Mouse (Mus musculus): Measurements from ENCODE around the gene Bid. TPM values are rescaled to one million over a fixed set of nuclear protein-coding genes. Genes with fewer than 3 reads are reported as not detected.
"Not testable (repeated sequence)": the region's sequence is repeated elsewhere in the genome, so short reads cannot be mapped to it uniquely, and the experiment has no call there.

Gene Bid
- polyA plus RNA-seq, 1 experiment = 10.7 TPM

DNA sequence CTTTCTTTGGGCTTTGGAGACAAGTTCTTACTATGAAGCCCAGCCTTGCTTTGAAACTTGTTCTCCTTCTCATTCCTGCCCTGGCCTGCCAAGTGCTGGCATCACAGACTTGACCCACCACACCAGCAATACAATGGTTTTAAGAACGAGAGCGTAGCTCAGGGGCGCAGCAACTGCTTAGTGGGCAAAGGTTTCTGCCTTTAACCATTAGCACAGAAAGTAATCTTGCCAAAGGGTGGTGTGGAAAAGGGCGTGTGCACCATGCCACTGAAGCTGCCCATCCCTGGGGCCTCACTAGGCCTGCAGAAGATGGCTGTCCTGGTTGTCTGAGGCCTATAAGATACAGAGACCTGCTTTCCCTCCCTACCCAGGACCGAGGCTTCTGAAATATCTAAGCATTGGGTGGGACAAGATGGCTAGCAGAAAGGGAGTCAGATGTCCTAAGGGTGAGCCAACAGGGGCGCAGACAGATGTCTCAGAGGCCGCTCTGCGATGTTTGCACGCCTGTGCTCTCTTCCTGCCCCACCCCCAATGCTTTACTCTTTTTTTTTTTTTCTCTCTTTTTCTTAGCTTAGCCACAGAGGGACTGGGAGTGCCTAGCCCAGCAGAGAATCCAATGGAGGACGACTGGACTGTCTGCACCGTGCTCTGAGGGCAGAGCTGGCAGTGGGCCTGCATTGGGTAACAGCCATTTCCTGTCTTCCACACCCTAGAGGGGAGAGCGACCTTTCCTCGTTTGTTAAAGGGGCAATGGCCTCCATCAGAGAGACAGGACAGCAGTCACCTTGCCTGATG, 5.2 kb downstream of the Bid start:
- Histone ChIP-seq H3K36me3 (ENCODE audit: control insufficient read depth, insufficient read depth, low read length) (no peaks in the 10 kb centered on the region; the same call in 1 of the 2 replicates), H3K27me3 (ENCODE audit: control insufficient read depth, insufficient read depth, low read length) (no peaks in the 10 kb centered on the region), H3K27ac (ENCODE audit: insufficient read depth, low read depth, low read length) (peak overlapping the region; percentile 28), H3K4me3 (ENCODE audit: low read depth, low read length) (no peak overlapping the region), H3K4me1 (ENCODE audit: control insufficient read depth, insufficient read depth, insufficient read length, low read length) (peaks cover 40% of the 10 kb centered on the region)
- WGBS = 38% methylated on average over 13 of the region's 13 CpGs
- TF ChIP-seq CTCF (IDR thresholded peaks at IDR 0.05; ENCODE audit: extremely low read depth, insufficient read length, insufficient replicate concordance, low read depth, low read length) (no peak), POLR2A (IDR thresholded peaks at IDR 0.05; ENCODE audit: low read depth, low read length) (no peak)

DNA sequence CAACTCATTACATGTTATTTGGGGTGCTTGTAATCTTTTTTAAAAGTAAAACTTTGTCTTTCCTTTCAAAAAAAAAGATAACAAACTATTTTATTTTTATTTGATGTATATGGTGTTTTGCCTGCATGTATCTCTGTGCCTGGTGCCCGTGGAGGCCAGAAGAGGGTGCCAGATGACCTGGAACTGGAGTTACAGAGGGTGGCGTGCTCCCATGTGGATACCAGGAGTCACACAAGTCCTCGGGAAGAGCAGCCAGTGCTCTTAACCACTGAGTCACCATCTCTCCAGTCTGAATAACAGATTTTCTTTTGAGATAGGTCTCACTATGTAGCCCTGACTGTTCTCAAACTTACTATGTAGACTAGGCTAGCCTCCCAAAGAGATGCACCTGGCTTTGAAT, 7.2 kb downstream of the Bid start:
- WGBS = 90% methylated on average over 3 of the region's 3 CpGs
- TF ChIP-seq CTCF (IDR thresholded peaks at IDR 0.05; ENCODE audit: extremely low read depth, insufficient read length, insufficient replicate concordance, low read depth, low read length) = no peak
- TF ChIP-seq POLR2A (IDR thresholded peaks at IDR 0.05; ENCODE audit: low read depth, low read length) = no peak
- Histone ChIP-seq H3K36me3 (ENCODE audit: control insufficient read depth, insufficient read depth, low read length) (no peaks in the 10 kb centered on the region; the same call in 1 of the 2 replicates), H3K27ac (ENCODE audit: insufficient read depth, low read depth, low read length) (no peak overlapping the region), H3K4me1 (ENCODE audit: control insufficient read depth, insufficient read depth, insufficient read length, low read length) (peaks cover 24% of the 10 kb centered on the region; the same call in 1 of the 2 replicates), H3K4me3 (ENCODE audit: low read depth, low read length) (no peak overlapping the region), H3K27me3 (ENCODE audit: control insufficient read depth, insufficient read depth, low read length) (no peaks in the 10 kb centered on the region)

GRCm38 (mm10) chr6:120907876-120908597, 8.6 kb downstream of the Bid start:
- peaks cover 21% of the 10 kb centered on the region for H3K4me1 ChIP-seq (ENCODE audit: control insufficient read depth, insufficient read depth, insufficient read length, low read length)
- H3K27ac ChIP-seq (ENCODE audit: insufficient read depth, low read depth, low read length); H3K27me3 ChIP-seq (ENCODE audit: control insufficient read depth, insufficient read depth, low read length); H3K4me3 ChIP-seq (ENCODE audit: low read depth, low read length); H3K36me3 ChIP-seq (ENCODE audit: control insufficient read depth, insufficient read depth, low read length): not testable (repeated sequence)
- WGBS = 89% methylated on average over 10 of the region's 10 CpGs

DNA sequence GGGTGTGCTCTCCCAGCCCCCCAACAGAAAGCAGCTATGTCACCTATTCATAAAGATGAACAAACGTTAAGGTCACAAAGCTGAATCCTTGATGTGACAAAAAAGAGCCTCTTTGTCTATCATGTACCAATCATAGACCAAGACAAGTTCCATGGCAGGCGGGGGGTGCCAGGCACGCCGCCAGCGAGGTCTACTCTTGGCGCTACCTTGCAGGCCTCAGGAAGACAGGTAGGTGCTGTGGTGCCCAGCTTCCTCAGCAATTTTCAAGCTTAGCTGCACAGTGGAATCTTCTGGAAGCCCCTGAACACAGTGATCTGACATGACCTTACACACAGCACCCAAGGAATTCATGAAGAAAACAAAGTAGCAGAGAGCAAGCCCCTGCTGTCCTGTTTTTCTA, 10.1 kb downstream of the Bid start:
- Histone ChIP-seq H3K4me1 (ENCODE audit: control insufficient read depth, insufficient read depth, insufficient read length, low read length) (peaks cover 20% of the 10 kb centered on the region), H3K27ac (ENCODE audit: insufficient read depth, low read depth, low read length) (no peak overlapping the region), H3K4me3 (ENCODE audit: low read depth, low read length) (no peak overlapping the region), H3K36me3 (ENCODE audit: control insufficient read depth, insufficient read depth, low read length) (no peaks in the 10 kb centered on the region; the same call in 1 of the 2 replicates), H3K27me3 (ENCODE audit: control insufficient read depth, insufficient read depth, low read length) (no peaks in the 10 kb centered on the region)
- 91% methylated on average over 6 of the region's 6 CpGs for WGBS
- no peak for TF ChIP-seq POLR2A (IDR thresholded peaks at IDR 0.05; ENCODE audit: low read depth, low read length)
- TF ChIP-seq CTCF (IDR thresholded peaks at IDR 0.05; ENCODE audit: extremely low read depth, insufficient read length, insufficient replicate concordance, low read depth, low read length) = no peak

GRCm38 (mm10) chr6:120905111-120905510, 11.5 kb downstream of the Bid start:
- Histone ChIP-seq H3K27me3 (ENCODE audit: control insufficient read depth, insufficient read depth, low read length) (no peaks in the 10 kb centered on the region), H3K27ac (ENCODE audit: insufficient read depth, low read depth, low read length) (no peak overlapping the region), H3K4me3 (ENCODE audit: low read depth, low read length) (no peak overlapping the region), H3K4me1 (ENCODE audit: control insufficient read depth, insufficient read depth, insufficient read length, low read length) (peaks cover 12% of the 10 kb centered on the region), H3K36me3 (ENCODE audit: control insufficient read depth, insufficient read depth, low read length) (no peaks in the 10 kb centered on the region; the same call in 1 of the 2 replicates)
- WGBS = 75% methylated on average over 5 of the region's 5 CpGs
- no peak for TF ChIP-seq CTCF (IDR thresholded peaks at IDR 0.05; ENCODE audit: extremely low read depth, insufficient read length, insufficient replicate concordance, low read depth, low read length)
- no peak for TF ChIP-seq POLR2A (IDR thresholded peaks at IDR 0.05; ENCODE audit: low read depth, low read length)

DNA sequence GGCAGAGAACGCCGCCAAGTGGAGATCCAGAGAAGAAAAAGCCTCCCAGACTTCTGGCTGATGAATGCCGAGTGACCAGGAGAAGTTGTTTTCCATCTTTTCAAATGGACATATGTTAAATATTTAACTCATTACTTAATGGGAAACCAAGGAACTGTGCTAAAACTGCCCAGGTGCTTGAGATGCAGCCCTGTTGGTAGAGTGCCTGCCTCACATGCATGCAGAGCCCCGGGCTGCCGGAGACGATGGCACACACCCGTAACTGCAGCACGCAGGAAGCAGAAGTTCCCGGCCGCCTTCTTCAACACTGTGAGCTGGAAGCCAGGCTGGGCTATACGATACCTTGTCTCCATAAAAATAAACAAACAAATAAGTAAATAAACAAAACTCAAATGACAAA, 12.7 kb downstream of the Bid start:
- no peak for TF ChIP-seq CTCF (IDR thresholded peaks at IDR 0.05; ENCODE audit: extremely low read depth, insufficient read length, insufficient replicate concordance, low read depth, low read length)
- TF ChIP-seq POLR2A (IDR thresholded peaks at IDR 0.05; ENCODE audit: low read depth, low read length) = no peak
- 37% methylated on average over 11 of the region's 11 CpGs for WGBS
- Histone ChIP-seq H3K4me3 (ENCODE audit: low read depth, low read length) (no peak overlapping the region; the same call in 1 of the 2 replicates), H3K4me1 (ENCODE audit: control insufficient read depth, insufficient read depth, insufficient read length, low read length) (peaks cover 12% of the 10 kb centered on the region), H3K36me3 (ENCODE audit: control insufficient read depth, insufficient read depth, low read length) (peaks cover 3% of the 10 kb centered on the region), H3K27ac (ENCODE audit: insufficient read depth, low read depth, low read length) (peak overlapping the region; percentile 46; the same call in 1 of the 2 replicates), H3K27me3 (ENCODE audit: control insufficient read depth, insufficient read depth, low read length) (no peaks in the 10 kb centered on the region)

DNA sequence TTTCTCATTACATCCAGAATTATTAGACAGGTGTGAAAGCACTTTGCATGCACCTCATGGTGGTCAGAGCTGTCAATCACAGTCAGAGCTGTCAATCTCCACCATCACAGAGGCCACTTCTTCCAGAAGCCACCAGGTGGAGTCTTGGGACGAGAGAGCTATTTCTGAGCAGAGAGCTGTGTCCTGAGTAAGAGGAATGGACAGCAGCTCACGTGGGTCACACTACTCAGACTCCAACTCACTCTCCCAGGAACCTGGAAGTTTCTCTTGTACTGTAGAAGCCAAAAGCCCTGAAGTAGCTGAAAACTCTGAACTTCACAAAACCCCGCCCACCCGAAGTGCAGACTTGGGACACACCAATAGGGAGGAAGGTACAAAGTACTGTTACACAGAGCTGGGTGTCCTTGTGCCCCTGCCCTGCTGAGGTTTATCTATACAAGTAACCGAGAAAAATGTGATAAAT, 13.2 kb downstream of the Bid start:
- WGBS = 11% methylated on average over 5 of the region's 5 CpGs
- no peak overlapping the region for H3K4me3 ChIP-seq (ENCODE audit: low read depth, low read length)
- H3K36me3 ChIP-seq (ENCODE audit: control insufficient read depth, insufficient read depth, low read length) = peaks cover 3% of the 10 kb centered on the region
- peaks cover 12% of the 10 kb centered on the region for H3K4me1 ChIP-seq (ENCODE audit: control insufficient read depth, insufficient read depth, insufficient read length, low read length)
- TF ChIP-seq CTCF (IDR thresholded peaks at IDR 0.05; ENCODE audit: extremely low read depth, insufficient read length, insufficient replicate concordance, low read depth, low read length) = peak; percentile 79; the same call in 1 of the 2 replicates
- TF ChIP-seq POLR2A (IDR thresholded peaks at IDR 0.05; ENCODE audit: low read depth, low read length) = no peak
- H3K27me3 ChIP-seq (ENCODE audit: control insufficient read depth, insufficient read depth, low read length) = no peaks in the 10 kb centered on the region
- H3K27ac ChIP-seq (ENCODE audit: insufficient read depth, low read depth, low read length) = no peak overlapping the region; the same call in 1 of the 2 replicates
